Mouse (Mus musculus): ENCODE data around the gene Slc31a1.

Gene Slc31a1

DNA sequence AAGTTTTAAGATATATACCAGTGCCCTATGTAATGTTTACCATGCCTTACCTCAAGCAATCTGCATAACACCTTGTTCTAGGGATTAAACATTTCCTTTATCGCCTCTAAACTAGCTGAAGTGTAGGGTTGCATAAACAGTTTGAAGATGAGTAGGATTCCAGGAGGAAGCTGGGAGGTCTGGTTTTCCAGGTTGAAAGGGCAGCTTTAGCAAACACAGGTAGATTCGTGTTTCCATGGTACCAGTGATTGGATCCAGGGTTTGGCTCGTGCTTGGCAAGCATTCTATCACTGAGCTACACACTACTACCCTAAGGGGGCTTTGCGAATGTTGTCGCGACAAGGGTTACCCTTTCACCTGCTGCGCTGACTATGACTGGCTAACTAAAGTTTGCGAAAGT, 3.8 kb downstream of the Slc31a1 start:
- DNase-seq, result no peak

DNA sequence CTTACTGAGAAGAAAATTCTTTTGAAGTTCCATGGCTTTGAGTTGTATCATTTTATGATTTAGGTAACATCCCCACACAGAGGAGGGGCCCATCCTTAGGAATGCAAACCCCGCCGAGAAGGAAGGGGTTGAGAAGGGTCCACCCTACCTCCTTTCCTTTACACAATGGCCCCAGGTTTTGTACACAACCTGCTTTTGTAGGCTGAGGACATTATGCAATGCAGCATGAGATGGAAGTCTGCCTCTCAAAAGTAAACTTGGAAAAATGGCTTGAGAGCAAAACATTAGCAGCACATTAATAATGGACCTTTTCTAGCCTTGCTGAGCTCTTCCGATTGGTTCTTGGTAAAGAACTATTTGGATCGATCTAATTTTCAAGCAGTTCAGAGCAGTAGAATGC, 5.8 kb downstream of the Slc31a1 start:
- peak; percentile 25 for DNase-seq

DNA sequence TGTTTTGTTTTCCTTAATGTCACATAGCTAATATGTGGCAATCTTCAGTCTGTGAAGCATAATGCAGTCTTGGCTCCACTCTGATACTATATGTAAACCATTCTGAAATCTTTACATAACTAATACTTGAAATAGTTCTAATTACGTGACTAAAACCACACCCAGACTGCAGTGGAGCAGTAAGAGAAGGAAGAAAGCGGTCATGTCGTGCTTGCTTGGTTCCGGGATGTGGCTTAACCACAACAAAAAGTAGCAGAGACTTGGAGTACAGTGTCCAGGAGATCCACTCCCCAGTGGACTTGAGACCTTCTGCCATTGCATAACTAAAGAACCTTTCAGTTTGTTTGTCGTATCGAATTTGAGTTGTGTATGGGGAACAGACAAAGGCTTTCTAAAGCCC, 7.1 kb downstream of the Slc31a1 start:
- peak; percentile 89 for DNase-seq

DNA sequence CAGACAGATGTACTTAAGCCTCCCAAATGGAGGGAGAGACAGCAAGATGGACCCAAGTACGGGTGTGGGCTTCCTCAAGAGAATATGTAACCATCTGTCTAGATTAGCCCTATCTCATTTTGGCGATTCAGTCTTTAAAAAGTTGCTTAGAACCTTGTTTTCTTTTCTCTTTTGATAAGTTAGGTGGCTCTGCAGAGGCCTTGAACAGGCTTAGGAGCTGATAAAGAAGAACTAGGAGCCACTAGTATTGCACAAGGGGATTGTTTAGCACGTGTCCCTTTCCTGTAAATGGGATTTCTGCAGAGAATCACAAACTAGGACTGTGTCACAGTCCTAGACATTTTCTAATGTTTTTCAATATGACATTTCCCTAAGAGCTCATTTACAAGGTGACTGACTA, 8.6 kb downstream of the Slc31a1 start:
- no peak for DNase-seq

DNA sequence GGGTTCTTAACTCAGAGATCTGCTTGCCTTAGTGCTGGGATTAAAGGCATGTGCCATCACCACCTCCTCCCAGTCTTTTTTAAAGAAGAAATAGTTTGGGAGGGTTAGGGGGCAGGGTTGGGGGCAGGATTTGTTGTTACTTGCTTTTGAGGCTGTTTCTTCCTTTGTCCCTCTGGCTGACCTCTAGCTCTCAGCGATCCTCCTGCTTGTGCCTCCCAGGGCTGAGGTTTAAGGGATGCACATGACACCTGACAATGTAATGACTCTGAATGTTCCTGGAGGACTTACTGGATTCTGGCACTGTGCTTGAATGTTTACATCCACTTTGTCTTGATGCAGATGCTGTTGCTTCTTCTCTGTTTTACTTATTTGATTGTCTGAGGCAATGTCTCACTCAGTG, 11.9 kb downstream of the Slc31a1 start:
- DNase-seq, result peak; percentile 69

DNA sequence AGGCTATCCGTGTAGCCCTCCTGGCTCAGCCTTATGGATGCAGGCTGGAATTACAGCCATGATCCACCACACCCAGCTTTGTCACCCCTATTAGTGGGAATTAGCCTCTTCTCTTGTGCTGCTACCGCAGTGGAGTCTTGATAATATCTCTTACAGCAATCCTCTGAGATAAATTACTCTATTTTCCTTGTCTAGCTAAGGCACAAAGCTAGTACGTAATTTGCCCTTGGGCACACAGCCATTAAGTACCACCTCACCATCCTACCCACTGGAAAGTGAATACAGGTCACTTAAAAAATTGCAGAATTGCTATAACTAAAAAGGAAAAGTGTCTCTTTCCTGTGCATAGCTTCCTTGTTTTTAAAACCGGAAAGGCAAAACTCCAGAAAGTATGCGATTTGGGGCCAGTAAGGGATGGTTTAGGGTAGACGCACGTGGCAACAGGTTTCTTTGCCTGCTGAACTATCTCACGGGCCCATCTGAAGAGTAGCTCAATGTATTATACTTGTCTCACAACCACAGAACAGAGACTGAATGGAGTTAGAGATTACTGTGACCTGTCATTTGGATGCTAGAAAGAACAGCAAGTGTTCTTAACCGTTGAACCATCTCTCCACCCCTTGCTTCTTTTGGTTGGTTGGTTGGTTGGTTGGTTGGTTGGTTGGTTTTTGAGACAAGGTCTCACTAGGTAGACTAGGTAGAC, 12.4 kb downstream of the Slc31a1 start:
- peak; percentile 60 for DNase-seq

DNA sequence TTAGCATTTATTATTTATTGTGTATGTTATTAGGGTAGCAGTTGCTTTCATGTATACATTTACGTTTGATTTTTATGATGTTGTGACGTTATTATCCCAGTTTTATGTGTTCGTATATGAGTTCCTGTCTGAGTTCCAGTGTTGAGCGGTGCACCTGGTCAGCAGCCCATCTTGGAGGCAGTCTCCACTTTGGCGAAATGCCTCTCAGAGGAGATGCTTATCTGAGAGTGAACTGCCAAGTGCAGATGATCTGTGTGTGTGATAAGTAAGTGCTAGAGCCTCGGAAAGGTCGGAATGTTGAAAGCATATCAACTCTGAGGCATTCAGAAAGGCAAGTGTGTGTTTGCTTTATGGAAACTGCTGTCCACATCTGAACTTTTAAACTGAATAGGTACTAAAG, 13.1 kb downstream of the Slc31a1 start:
- DNase-seq, result peak; percentile 82

DNA sequence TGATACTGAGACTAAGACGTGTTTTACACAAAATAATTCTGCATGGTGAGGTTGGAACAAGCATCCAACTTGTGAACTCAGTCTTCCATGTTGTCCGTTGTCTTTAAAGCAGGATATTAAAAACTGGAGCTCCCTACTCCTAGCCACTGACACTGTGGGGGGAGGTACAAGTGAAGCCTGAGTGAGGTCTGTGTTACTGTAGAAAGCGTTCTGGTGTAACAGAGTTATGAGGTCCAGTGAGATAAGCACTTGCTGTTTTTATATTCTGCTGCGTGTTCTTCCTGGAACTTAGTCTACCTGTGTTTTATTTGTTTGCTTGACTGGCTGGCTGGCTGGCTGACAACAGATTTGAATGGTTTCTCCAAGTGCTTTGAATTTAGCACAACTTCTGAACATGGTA, 13.8 kb downstream of the Slc31a1 start:
- DNase-seq, result no peak

DNA sequence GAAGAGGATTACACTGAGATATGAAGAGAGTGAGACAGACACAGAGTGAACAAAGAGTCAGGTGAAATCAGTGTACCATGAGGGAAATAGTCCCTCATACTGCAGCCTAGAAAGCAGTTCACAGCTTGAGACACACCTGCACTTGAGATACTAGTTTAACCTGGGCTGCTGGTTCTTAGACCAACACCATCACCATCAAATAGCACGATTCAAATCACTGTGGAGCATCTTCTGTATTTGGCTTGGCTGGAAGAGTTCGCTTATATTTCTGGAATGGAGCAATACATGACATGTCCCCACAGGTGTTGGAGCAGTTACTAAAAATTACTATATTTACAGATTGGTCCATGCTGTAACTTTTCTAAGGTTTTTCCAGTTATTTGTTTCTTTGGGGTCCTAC, 15.6 kb downstream of the Slc31a1 start:
- no peak for DNase-seq

DNA sequence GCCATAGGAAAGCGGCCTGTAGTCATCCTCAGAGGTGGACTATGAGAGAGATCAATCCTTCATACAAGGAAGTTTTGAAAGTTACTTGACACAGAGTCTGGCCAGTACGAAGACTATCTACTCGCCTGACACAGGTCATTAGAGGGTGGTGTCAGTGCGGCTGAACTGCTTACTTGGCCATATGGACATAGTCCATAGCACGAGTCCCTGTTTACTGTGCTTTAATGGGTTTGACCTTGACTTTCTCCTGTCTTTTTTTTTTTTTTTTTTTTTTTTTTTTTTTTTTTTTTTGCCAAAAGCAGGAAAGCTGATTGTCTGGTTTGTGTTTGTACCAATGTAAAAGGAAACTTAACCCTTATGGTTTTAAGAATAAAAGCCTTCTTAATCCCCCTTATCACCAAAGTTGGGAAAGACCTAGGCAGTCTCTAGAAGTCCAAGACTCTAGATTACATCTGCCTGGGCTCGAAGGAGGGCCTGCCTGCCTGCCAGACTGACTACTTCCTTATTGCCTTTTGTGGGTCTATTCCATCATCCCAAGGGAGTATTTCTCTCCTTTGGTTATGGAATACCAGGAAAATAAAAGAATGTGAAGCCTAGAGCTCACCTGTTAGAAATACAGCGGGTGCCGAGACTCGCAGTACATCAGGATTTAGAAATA, 19.3 kb downstream of the Slc31a1 start:
- DNase-seq, result no peak

DNA sequence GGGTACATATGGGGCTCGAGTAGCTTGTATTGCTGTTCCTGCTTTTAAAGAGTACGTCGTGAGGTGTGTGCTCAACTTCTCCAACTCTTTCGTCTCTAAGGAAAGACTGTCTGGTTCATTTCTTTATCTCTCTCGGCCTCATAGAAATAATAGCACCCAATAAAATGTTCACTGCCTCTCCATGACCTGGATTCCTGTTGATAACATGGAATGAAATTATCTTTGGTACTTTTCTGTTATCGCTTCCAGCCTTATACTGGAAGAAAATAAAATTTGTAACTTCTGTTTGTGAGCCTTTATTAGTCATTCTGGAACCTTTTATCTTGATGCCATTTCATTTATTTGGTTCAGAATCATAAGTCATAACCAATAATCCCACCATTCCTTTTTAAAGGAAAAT, 22.7 kb downstream of the Slc31a1 start:
- no peak for DNase-seq

DNA sequence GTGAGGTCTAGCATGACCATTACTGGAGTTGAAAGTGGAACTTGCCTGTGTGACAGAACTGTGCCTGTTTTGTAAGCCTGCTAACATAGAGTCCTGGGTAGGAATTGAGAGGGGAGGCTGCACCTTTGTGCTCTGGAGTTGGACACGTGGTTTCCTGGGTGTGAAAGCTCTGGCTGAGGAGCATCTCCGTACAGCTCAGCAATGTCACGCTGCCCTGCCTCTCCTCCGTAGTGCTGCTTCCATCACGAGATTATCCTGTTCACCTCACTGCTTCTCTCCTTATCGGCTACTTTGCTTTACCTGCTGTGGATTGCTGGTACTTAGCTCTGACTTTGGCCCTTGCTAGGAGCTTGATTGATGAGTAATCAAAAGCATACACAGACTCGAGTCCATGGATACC, 23.2 kb downstream of the Slc31a1 start:
- DNase-seq, result no peak

DNA sequence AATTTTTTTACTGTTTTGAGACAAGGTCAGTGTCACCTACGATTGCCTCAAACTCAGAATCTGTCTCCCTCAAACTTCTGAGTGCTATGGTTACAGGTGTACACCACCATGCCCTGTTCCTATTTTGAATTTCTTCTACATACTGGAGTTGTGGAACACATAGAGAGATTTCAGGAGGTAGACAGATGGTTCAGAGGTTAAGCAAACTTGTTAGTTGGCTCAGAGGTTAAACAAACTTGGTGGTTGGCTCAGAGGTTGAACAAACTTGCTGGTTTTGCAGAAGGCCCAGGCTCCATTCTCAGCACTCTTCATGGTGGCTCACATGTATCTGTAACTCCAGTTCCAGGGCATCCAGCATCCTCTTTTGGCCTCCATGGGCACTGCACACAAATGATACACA, 23.6 kb downstream of the Slc31a1 start:
- no peak for DNase-seq

DNA sequence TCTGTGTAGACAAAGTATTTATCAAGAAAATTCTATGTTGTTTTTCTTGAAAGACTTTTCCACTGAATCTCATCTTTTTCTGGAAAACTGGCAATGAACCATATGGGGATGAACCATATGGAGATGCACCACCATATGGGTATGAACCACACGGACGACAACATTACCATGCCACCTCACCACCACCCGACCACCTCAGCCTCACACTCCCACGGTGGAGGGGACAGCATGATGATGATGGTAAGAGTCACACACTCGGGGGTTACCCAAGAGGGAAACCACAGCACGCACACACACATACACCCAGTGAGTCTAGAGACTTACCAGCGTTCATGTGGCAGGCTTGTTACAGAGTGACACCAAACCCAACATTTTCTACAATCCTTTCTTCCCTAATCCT, 24.9 kb downstream of the Slc31a1 start:
- no peak for DNase-seq

DNA sequence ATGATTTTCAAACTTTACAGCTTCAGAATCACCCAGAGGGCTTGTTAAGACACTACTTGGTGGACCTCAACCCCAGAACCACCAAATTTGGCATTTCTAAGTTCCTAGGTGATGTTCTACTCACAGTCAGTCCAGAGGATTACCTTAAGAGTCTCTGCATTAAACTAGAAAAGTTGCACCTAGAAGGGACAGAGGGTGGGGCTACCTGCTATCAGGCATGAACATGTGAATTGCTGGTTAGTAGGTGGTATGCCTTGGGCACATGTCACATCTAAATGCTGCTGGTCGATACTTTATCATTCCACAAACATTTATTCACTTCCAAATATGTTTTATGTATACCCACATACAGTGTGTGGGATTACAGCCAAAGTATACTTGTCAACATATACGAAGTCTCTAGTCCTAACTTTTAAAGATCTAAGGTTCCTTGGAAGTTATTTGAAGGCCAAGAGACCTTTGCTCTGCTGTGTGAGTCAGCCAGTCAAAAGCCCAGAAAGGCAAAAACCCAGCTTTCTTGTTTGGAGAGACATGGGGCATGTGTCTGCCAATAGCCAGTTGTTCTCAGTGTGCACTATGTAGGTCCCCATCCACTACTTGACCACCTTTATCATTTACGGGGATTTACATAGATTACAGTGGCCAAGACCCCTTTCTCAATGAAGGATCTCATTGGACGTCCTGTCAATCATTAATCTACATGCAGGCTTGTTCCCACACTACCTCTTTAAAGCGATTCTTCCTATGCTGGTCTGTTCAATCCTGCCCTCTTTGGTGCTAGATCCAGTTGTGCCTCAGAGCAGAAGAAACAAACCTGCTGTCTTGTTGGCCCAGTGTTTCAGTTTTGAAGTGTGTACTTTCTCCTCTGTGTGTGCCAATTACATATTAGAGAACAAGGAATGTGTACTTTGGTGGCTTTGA, 29.3 kb downstream of the Slc31a1 start:
- no peak for DNase-seq

DNA sequence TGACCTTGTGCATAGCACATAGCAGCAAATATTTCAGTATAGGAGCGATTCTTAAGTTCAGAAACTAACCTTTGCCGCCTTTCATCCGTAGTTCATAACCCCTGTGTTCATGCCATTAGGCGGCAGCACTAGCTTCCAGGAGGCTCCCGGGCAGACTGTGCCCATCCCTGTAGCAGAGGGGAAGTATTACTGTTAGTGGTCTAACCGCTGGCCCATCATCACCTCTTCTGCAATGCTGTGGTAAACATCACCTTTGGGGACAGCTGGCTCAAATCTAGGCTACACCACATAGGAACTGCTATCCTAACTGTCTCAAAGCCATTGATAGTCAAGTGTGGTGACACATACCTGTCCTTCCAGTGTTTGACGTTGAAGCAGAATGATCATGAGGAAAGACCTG, 31.4 kb downstream of the Slc31a1 start:
- DNase-seq, result no peak

DNA sequence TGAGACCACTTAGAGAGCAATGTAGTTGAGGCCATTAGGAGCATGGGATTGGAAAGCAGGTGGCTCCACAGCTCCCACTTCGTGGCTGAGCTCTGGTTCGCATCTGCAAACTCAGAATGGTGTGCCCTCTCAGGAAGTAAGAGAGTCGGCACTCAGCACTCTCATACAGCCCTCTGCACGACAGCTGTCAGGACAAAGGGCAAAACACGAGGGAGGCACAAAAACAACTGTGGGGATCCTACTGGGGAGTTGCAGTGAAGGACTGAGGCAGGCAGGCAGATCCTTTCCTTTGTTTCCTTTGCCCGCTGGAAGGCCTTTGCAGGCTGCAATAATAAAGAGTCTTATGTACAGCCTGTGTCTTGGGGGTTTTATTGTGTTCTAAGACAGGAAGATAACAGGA, 32.9 kb downstream of the Slc31a1 start:
- no peak for DNase-seq

DNA sequence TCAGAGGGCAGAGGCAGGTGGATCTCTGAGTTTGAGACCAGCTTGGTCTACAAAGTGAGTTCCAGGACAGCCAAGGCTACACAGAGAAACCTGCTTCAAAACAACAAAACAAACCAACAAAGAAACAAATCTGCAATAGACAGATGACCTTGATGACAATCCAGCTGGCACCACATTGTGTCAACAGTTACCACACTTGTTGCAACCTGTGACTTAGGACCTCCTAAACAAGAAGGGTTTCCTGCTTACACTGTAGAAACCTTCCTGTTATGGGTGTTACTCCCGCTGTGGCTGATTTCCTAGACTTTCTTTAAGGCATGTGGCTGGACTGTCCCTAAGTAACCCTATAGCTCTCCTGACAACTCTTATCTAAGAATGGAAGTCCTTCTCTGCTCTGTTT, 35.3 kb downstream of the Slc31a1 start:
- no peak for DNase-seq

DNA sequence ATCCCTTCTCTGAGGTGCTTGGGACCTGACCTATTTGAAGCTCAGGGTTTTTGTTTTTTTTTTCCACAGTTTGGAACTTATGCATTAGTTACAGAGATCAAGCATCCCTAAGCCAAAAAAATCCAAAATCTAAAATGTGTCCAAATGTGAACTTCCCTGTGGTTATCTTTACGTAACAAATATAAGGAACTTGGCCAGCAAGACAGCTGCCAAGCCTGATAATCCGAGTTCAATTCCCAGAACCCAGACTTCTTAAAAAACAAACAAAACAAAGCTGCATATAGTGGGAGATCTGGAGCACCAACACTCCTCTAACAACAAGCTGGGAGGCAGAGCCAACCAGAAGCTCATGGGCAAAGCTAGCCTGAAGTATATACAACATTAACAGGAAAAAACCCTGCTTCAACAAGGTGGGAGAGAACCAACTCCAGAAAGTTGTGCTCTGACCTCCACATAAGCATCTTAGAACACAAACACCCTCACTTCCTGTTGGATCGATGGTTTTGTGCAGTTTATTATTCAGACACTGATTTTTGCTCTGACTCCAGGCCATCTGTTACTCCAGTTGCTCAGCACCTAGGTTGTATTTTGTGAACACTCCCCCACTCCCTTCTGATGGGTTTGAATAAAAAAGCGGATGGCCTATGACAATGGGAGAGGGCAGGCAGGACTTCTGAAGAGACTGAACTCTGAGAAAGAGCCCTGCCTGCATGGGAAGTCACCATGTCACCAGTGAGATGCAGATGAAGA, 37.3 kb downstream of the Slc31a1 start:
- no peak for DNase-seq

DNA sequence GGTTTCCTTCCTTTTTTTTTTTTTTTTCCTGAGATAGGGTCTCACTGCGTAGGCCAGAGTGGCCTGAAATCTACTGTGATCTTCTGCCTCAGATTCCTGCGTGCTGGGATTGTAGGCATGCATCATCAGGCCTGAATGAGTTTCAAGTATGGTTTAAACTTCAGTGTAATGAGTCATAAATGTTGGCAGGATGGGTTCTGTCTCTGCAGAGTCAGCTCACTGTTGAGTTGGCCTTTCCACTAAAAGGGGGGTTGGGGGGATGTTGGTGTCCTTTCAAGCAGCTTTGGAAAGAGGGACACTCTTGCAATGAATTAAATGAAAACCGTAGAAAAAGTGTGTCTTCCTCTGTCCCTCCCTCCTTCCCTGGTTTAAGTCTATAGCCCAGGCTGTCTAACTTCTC, 38.4 kb downstream of the Slc31a1 start:
- DNase-seq, result peak; percentile 88

DNA sequence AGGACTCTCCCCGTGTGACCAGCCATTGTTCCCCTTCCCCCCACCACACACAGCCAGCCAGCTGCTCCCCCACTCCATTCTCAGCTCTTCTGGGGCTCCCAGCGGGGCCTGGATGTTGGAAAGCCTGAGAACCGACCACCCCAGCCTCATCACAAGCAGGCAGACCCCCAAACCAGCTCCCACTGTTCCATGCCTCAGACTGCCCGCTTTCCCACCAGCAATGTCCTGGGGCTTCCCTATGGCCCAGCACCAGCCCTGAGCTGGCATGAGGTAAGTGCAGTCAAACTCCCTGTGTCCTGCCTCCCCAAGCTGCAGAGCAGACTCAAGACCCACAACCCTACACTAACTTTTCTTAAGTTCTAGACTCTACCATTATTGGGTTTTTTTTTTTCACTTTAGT, 45.6 kb downstream of the Slc31a1 start:
- DNase-seq, result peak; percentile 91

DNA sequence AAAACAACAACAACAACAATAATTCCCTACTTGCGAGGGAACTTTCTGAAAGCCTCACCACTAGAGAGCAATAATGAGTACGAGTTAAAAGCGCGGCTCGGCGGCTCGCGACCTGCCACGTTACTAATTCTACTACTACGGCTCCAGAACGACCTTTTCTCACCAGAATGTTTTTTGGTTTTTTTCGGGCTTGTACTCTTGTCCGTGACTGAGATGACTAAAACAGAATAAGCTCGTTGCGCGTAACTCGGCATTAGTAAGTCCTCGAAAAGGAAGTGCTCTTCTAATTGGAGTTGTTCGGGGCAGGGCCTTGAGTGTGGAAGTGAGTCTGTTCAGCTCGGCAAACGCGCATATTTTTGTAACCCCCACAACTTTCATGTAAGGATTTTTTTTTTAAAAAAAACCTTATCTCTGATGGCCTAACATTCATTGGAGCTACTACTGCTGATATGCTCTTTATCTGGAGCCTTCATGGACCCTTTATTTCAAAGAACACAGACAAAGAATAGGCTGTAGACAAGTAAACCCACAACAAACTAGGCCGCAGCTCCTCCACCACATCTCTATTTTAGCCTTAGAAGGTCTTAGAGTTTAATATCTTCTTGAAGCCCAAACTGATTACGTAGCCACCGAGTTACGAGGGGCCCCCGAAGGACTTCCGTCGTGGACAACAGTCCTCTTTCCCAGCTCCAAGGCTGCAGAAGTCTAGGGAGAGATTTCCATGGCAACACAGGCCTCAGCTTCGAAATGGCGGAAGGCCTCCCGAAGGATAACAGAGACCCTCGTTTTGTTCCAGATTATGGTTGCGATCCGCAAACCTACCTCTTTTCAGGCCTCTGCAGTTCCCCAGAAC, 47.4 kb downstream of the Slc31a1 start:
- peak; percentile 94 for DNase-seq

Data from heart, adult 11 months (tissue).